Mouse (Mus musculus): ENCODE measurements around the gene Ap3m1. TPM values are rescaled to one million over a fixed set of nuclear protein-coding genes. Genes with fewer than 3 reads are reported as not detected.

Gene Ap3m1
- polyA plus RNA-seq, 1 experiment from 2014 or later = 28.6 TPM

- Histone ChIP-seq H3K27me3 (ENCODE audit: insufficient read depth, low read length) (no peaks in the 10 kb centered on the region), H3K36me3 (replicated peaks; ENCODE audit: insufficient read depth, low read length) (0 out of 2 replicates have a peak, but pooled peaks cover 5% of the 10 kb centered on the region), H3K4me1 (ENCODE audit: insufficient read depth) (peaks cover 16% of the 10 kb centered on the region; the same call in 1 of the 2 replicates), H3K4me3 (ENCODE audit: low read depth, low read length) (peak overlapping the region; percentile 96; the same call in 1 of the 2 replicates), H3K9me3 (ENCODE audit: low read length) (no peaks in the 10 kb centered on the region), H3K9ac (replicated peaks) (no peak overlapping the region), H3K4me2 (ENCODE audit: low read depth, low read length) (peak overlapping the region; percentile 87), H3K27ac (ENCODE audit: low read depth) (no peak overlapping the region)
- TF ChIP-seq CTCF (IDR thresholded peaks at IDR 0.05; ENCODE audit: low read depth) = peak; percentile 74
- TF ChIP-seq EP300 (IDR thresholded peaks at IDR 0.05; ENCODE audit: low read depth) = no peak
- ATAC-seq = no peak
- WGBS (ENCODE audit: insufficient replicate concordance) = 70% methylated on average over 3 of the region's 3 CpGs
- peak; percentile 73 for DNase-seq
Measured at GRCm38 (mm10) chr14:21050734-21051133, 1.6 kb downstream of the Ap3m1 start.

GRCm38 (mm10) chr14:21048879-21049278 lies 3.4 kb downstream of the Ap3m1 start:
- Histone ChIP-seq H3K27ac (ENCODE audit: low read depth) (no peak overlapping the region), H3K36me3 (replicated peaks; ENCODE audit: insufficient read depth, low read length) (peaks cover 12% of the 10 kb centered on the region; the same call in 1 of the 2 replicates), H3K4me3 (ENCODE audit: low read depth, low read length) (no peak overlapping the region), H3K9ac (replicated peaks) (no peak overlapping the region), H3K27me3 (ENCODE audit: insufficient read depth, low read length) (no peaks in the 10 kb centered on the region), H3K9me3 (ENCODE audit: low read length) (no peaks in the 10 kb centered on the region), H3K4me2 (ENCODE audit: low read depth, low read length) (no peak overlapping the region), H3K4me1 (ENCODE audit: insufficient read depth) (peaks cover 16% of the 10 kb centered on the region; the same call in 1 of the 2 replicates)
- DNase-seq (peak; percentile 57), ATAC-seq (no peak)
- TF ChIP-seq EP300 (IDR thresholded peaks at IDR 0.05; ENCODE audit: low read depth) (no peak), CTCF (IDR thresholded peaks at IDR 0.05; ENCODE audit: low read depth) (peak; percentile 75)

- DNase-seq = no peak
- no peak for TF ChIP-seq EP300 (IDR thresholded peaks at IDR 0.05; ENCODE audit: low read depth)
- TF ChIP-seq CTCF (IDR thresholded peaks at IDR 0.05; ENCODE audit: low read depth) = no peak
- H3K36me3 ChIP-seq (replicated peaks; ENCODE audit: insufficient read depth, low read length) = peaks cover 19% of the 10 kb centered on the region
- no peak for ATAC-seq
- H3K4me3 ChIP-seq (ENCODE audit: low read depth, low read length) = no peak overlapping the region
- 77% methylated on average over 2 of the region's 2 CpGs for WGBS (ENCODE audit: insufficient replicate concordance)
- no peaks in the 10 kb centered on the region for H3K9me3 ChIP-seq (ENCODE audit: low read length)
- no peaks in the 10 kb centered on the region for H3K27me3 ChIP-seq (ENCODE audit: insufficient read depth, low read length)
- H3K27ac ChIP-seq (ENCODE audit: low read depth) = peak overlapping the region; percentile 66; the same call in 1 of the 2 replicates
- H3K9ac ChIP-seq (replicated peaks) = no peak overlapping the region
- H3K4me2 ChIP-seq (ENCODE audit: low read depth, low read length) = peak overlapping the region; percentile 33; the same call in 1 of the 2 replicates
- H3K4me1 ChIP-seq (ENCODE audit: insufficient read depth) = peaks cover 11% of the 10 kb centered on the region; the same call in 1 of the 2 replicates
Measured at GRCm38 (mm10) chr14:21047840-21048239, 4.5 kb downstream of the Ap3m1 start.

GRCm38 (mm10) chr14:21039623-21040022 lies 12.7 kb downstream of the Ap3m1 start:
- Histone ChIP-seq H3K27me3 (ENCODE audit: insufficient read depth, low read length) (no peaks in the 10 kb centered on the region), H3K27ac (ENCODE audit: low read depth) (peak overlapping the region; percentile 62), H3K4me3 (ENCODE audit: low read depth, low read length) (no peak overlapping the region), H3K4me1 (ENCODE audit: insufficient read depth) (no peaks in the 10 kb centered on the region), H3K4me2 (ENCODE audit: low read depth, low read length) (no peak overlapping the region), H3K36me3 (replicated peaks; ENCODE audit: insufficient read depth, low read length) (peaks cover 58% of the 10 kb centered on the region), H3K9ac (replicated peaks) (no peak overlapping the region), H3K9me3 (ENCODE audit: low read length) (no peaks in the 10 kb centered on the region)
- 76% methylated on average over 4 of the region's 4 CpGs for WGBS (ENCODE audit: insufficient replicate concordance)
- ATAC-seq = 0 out of 2 replicates have a peak, but pooled peaks have one; percentile 17
- no peak for DNase-seq
- TF ChIP-seq CTCF (IDR thresholded peaks at IDR 0.05; ENCODE audit: low read depth) (no peak), EP300 (IDR thresholded peaks at IDR 0.05; ENCODE audit: low read depth) (no peak)

GRCm38 (mm10) chr14:21039077-21039476 lies 13.2 kb downstream of the Ap3m1 start:
- H3K4me3 ChIP-seq (ENCODE audit: low read depth, low read length) = no peak overlapping the region
- peak overlapping the region; percentile 62 for H3K27ac ChIP-seq (ENCODE audit: low read depth)
- 65% methylated on average over 12 of the region's 12 CpGs for WGBS (ENCODE audit: insufficient replicate concordance)
- peaks cover 61% of the 10 kb centered on the region for H3K36me3 ChIP-seq (replicated peaks; ENCODE audit: insufficient read depth, low read length)
- TF ChIP-seq EP300 (IDR thresholded peaks at IDR 0.05; ENCODE audit: low read depth) (peak; percentile 81), CTCF (IDR thresholded peaks at IDR 0.05; ENCODE audit: low read depth) (no peak)
- DNase-seq = no peak
- peak; percentile 80 for ATAC-seq
- H3K9me3 ChIP-seq (ENCODE audit: low read length) = no peaks in the 10 kb centered on the region
- H3K4me2 ChIP-seq (ENCODE audit: low read depth, low read length) = no peak overlapping the region
- no peaks in the 10 kb centered on the region for H3K4me1 ChIP-seq (ENCODE audit: insufficient read depth)
- no peaks in the 10 kb centered on the region for H3K27me3 ChIP-seq (ENCODE audit: insufficient read depth, low read length)
- H3K9ac ChIP-seq (replicated peaks) = no peak overlapping the region

GRCm38 (mm10) chr14:21034791-21035190 lies 17.5 kb downstream of the Ap3m1 start:
- H3K4me2 ChIP-seq (ENCODE audit: low read depth, low read length) = no peak overlapping the region
- WGBS (ENCODE audit: insufficient replicate concordance) = 81% methylated on average over 3 of the region's 3 CpGs
- H3K4me1 ChIP-seq (ENCODE audit: insufficient read depth) = peaks cover 3% of the 10 kb centered on the region; the same call in 1 of the 2 replicates
- H3K9ac ChIP-seq (replicated peaks) = no peak overlapping the region
- TF ChIP-seq CTCF (IDR thresholded peaks at IDR 0.05; ENCODE audit: low read depth) = no peak
- TF ChIP-seq EP300 (IDR thresholded peaks at IDR 0.05; ENCODE audit: low read depth) = no peak
- DNase-seq (no peak), ATAC-seq (no peak)
- no peak overlapping the region for H3K27ac ChIP-seq (ENCODE audit: low read depth)
- H3K4me3 ChIP-seq (ENCODE audit: low read depth, low read length) = no peak overlapping the region
- no peaks in the 10 kb centered on the region for H3K27me3 ChIP-seq (ENCODE audit: insufficient read depth, low read length)
- H3K9me3 ChIP-seq (ENCODE audit: low read length) = no peaks in the 10 kb centered on the region
- peaks cover 64% of the 10 kb centered on the region for H3K36me3 ChIP-seq (replicated peaks; ENCODE audit: insufficient read depth, low read length)

All from liver, postnatal 0 days (tissue).